Mouse (Mus musculus): ENCODE measurements at regions not wholly inside any gene's neighbourhood (a gene's known extent, or its start where the extent isn't known, plus 50 kb on each side); places are given as distances from the start of the nearest gene placed in this dataset.

DNA sequence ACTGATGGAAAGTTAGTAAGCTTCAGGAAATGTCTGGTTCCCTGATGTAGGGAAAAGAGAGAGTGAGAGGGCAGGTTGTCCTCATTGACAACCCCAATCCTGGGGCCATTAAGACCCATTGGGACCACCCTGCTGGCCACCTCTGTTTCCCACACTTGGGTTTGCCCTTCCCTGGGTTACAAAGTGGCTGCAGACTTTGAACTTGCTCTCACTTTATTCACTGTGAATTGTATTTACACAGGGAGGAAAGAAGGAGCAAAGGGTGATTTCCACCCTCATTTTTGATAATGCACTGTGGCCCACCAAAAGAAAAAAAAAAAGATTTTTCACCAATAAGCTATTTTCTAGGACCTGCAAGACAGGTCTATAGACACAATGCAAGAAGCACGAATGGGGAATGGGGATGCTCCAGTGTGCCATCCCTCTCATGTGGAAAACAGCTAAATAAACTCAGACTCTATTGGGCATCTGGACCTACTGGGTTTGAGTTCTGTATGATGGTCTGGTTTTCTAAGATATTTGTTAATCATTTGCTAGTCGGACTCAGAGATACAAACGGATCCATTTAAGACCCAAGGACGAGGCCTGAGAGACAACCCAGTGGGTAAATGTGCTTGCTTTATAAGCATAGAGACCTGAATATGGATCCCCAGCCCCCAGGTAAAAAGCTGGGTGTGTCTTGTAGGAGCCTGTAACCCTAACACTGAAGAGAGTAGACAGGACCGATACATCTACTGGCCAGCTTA is 50.2 kb upstream of the Ttc29 start:
- no peak for TF ChIP-seq E2F4 (IDR thresholded peaks at IDR 0.05; ENCODE audit: borderline replicate concordance, low read depth, low read length)
- no peak for TF ChIP-seq SMC3 (IDR thresholded peaks at IDR 0.05; ENCODE audit: low read depth, low read length)
- TF ChIP-seq POLR2A (IDR thresholded peaks at IDR 0.05; ENCODE audit: control insufficient read depth in 1 of 2, insufficient read depth in 1 of 2, low read depth in 1 of 2, low read length in 2 of 2, poor library complexity in 1 of 2) = no peak
- no peak for TF ChIP-seq CTCF (IDR thresholded peaks at IDR 0.05 in 2 of 3, conservative IDR thresholded peaks at IDR 0.05 in 1 of 3; ENCODE audit: control insufficient read depth in 1 of 3, insufficient read depth in 1 of 3, low read depth in 2 of 3, low read length in 3 of 3, poor library complexity in 1 of 3, severe bottlenecking in 1 of 3)
- no peak for TF ChIP-seq UBTF (IDR thresholded peaks at IDR 0.05; ENCODE audit: borderline replicate concordance, insufficient read depth, low read depth, low read length)
- TF ChIP-seq MAX (IDR thresholded peaks at IDR 0.05; ENCODE audit: low read length) = no peak
